Mouse (Mus musculus) cerebellum, adult 11 months (tissue): ENCODE measurements around the gene Casz1.

Experiments
- DNase-seq: peaks from one replicate; pipeline ENCODE4 v3.0.0; 2022

Casz1 gene

DNA sequence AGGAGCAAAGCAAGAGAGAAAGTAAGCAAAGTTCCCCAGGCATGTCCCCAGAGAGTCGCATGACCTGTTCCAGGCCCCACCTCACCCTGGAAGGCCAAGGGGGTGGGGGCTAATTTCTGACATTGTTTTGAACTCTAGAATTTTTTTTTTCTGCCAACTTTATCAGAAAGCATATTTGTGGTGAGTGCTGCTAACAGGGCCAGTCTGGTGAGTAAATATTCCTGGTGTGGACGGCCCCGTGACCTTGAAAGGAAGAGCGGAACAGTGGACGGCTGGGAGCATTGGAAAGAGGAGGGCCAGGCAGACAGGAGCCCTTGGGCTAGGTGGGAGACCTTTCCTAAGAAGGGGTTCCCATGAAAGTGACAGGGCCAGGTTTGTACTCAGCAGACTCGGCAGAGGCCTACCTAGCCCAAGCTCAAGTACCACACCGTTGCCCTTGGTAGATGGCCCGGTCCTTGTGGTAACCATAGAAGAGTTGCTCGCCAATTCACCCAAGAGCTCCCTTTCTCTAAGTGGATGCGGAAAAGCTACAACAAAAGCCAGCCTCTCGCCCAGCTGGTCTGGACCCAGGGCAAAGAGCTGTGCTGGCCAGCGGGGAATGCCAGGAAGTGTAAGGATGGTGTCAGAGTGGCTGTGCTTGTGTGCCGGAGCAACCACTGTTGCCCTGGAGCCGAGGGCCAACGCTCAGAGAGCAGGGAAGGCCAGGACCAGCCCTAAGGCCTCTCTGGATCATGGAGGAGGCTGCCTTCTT, 104.7 kb downstream of the Casz1 start:
- DNase-seq: no peak

DNA sequence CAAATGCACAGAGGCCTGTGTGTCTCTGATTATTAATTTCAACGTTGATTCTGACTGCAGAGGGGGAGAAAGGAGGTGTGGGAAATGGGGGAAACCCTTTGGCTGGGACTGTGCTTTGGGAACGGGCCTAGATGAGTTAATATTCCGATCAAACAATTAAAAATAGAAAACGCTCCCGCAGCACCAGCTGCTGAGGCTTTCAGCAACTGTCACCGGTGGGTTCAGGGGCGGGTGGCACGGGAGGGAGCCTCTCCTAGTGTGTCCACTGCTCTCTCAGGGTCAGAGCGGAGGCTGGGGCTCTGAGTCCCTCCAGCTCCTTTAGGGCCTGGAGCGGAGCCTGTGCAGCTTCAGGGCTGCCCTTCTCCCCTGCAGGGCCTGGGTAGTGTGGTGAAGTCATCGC, 105.3 kb downstream of the Casz1 start:
- DNase-seq: no peak

- no peak for DNase-seq
These were observed 107.9 kb downstream of the Casz1 start for GRCm38 (mm10) chr4:148912134-148912533.

GRCm38 (mm10) chr4:148912826-148913590, 108.8 kb downstream of the Casz1 start:
- DNase-seq: no peak

DNA sequence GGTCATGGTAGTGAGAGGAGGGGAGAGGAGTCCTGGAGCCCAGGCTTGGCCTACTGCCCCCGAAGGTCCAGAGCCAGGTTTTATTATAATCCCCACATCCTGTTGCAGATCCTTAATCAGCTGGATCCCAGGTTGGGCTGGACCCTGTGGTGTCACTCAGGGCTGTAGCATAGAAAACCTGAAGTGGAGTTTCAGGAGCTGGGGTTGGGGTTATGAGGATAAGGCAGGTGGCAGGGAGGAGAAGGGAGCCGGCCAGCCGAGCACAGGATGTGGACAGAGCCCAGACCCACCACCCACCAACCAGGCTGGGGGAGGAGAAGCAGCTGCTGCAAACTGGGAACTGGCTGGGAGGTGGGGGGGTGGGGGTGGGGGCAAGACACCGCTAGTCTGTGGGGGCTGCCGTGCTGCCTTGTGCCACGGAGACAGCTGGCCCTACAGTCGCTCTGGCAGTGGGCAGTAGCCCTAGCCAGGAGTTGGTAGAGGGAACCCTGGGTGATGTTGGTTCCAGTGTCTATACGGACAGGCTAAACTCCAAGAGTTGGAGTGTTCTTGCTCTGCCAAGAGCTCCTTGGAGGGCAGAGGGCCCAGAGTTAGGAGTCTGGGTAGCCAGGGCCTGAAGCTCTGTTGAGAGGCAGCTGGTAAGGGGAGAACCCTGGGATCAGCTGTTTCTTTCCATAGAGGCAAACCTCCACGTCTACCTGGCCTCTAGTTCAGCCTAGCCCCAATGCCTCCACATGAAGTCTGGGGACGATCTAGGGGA, 110.8 kb downstream of the Casz1 start:
- DNase-seq: no peak

- DNase-seq: no peak
These were observed 111.6 kb downstream of the Casz1 start for GRCm38 (mm10) chr4:148915849-148916248.

DNA sequence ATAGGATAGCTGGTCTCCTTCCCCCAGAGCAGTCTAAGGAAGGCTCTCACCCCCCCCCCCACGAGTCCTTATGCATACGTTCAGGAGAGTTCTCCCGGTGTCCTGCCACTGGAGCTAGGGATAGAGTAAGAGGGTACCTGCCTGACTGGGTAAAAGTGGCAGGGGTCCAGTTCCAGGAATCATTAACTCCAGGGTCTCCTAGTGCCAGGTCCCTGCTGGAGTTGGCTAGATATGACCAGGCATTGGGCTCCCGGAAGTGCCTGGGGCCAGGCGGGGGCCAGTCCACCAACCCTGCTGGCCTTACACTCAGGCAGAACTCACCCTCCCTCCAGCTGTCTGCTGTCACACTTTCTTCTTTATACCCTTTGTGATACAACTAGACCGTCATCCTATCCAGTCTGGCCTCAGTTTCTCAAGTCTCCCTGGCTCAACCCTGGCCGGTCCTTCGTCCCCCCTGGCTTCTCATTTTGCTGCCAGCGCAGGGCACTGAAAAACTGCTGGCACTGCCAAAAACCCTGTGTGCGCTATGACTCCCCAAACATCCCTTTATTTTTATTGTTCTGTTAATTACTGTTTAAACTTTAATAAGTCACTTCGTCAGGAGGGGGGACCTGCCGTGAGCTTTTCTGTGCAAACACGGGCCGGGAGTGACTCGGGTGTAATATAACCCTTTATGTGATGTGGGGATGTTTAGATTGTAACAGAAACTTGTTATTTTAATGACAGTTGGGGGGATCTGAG, 114.6 kb downstream of the Casz1 start:
- no peak for DNase-seq

GRCm38 (mm10) chr4:148920610-148921009, 116.4 kb downstream of the Casz1 start:
- DNase-seq: no peak

DNA sequence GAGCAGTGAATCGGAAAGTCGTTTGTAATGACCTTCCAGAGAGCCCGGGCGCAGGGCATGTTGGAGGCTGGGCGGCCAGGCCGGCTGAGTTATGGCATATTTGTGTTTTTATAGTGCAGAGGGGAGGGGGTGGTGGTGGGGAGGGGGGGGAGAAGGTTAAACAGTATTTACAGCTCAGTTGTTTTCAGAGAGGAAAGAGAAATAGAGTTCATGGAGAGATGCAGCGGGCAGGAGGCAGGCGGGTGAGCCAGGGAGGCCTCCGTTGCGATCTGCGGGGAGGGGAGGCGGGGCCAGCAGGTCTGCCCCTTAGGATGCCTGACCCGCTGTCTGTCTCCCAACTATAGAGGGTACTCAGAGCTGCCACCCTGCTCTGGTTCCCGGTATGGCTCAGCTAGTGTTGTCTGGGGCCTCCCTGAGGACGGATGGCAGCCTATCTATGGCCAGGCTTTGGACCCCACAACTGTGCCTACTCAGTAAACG, 118.0 kb downstream of the Casz1 start:
- no peak for DNase-seq

DNA sequence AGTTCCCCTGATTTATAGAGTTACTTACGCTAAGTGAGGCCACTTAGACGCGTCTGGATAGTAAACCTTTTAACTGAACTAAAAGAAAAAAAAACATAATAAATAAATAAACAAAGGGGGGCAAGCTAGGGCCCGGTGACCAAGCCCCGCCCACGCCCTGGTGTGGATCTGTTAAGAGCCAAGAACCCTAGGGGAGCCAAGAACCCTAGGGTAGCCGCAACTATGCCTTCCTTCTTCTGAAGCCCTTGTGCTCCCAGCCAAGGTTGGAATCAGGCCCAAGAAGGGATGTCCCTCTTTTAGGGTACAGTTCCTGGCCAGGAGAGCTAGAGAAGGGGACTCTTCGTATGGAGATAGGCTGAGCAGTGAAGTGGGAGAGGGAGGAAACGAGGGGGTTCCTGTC, 119.2 kb downstream of the Casz1 start:
- DNase-seq: no peak

- DNase-seq: no peak
These were observed 119.7 kb downstream of the Casz1 start for GRCm38 (mm10) chr4:148923976-148924375.

DNA sequence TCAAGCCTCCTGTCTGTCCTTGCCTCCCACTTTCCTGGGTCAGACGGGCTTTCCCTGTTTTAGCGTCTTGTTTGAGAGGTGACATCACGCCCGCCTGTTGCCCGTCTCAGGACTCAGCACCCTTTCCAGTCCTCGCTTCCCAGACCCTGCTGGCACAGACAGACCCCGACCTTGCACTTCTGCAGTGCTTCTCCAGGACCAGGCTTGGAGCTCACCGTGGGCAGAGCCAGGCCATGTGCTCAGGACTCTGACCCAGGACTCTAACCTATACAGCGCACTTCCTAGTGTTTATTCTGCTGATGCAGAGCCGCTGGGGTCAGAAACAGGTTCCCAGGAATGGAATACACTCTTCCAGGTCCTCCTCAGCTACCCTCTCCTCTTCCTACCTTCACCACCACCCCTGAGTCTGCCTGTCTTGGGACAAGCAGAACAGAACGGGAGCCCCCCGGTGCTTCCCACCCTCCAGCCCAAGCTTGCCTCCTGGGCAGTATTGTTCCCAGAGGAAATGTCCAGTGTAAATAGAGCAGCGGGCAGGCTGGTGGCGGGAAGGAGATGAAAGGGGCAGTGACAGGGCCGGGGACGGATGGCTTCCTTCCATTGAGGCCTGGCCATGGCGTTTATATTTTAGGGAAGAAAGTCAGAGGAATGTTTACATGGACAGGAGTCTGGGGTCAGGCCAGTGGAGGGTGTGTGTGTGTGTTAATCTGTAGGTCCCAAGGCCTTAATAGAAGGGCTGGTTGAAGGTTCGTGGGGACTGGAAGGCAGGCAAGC, 121.5 kb downstream of the Casz1 start:
- no peak for DNase-seq

DNA sequence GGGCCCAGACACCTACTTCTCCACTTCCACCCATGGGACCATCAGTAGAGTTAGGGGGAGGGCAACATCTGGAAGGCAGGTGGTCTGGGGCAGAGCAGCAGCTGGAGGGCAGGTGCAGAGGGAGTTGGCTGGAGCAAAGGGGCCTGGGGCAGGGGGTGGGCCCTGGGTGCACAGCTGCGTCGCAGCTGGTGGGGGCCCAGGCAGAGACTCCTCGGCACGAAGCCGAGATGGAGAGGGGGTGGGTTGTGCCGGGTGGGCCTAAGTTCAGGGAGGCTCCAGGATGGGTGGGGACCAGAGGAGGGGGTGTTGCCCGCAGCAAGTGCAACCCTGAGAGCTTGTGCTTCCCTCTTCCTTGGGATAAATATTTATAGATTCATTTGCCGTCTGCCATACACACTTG, 122.2 kb downstream of the Casz1 start:
- DNase-seq: no peak

DNA sequence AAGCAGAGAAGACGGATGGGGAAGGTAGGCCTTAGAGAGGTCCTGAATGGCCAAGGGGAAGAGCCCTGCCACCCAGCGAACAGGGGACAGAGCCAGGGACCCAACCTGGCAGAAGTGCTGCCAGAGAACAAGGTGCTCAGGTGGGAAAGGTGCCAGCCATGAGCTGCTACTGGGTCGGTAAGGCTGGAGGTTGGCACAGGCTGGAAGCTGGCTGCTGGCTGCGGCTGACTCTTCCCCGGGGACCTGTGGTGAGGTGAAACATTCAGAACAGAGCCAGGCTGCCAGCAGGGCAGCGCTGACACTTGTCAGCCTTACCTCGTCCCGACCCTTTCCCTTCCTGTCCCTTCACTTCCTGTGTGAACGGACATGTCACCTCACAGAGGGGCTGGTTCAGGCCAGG, 124.1 kb downstream of the Casz1 start:
- DNase-seq: no peak

- DNase-seq: no peak
These were observed 124.6 kb downstream of the Casz1 start for GRCm38 (mm10) chr4:148928876-148929275.

- no peak for DNase-seq
These were observed 126.5 kb downstream of the Casz1 start for GRCm38 (mm10) chr4:148930721-148931229.

DNA sequence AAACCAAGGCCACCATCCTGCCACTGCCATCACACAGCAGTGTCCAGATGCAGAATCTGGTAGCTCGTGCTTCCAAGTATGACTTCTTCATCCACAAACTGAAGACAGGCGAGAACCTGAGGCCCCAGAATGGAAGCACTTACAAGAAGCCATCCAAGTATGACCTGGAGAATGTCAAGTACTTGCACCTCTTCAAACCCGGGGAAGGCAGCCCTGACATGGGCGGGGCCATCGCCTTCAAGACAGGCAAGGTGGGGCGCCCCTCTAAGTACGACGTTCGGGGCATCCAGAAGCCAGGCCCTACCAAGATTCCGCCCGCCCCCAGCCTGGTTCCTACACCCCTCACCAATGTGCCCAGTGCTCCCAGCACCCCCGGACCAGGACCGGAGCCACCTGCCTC, 128.9 kb downstream of the Casz1 start:
- no peak for DNase-seq

DNA sequence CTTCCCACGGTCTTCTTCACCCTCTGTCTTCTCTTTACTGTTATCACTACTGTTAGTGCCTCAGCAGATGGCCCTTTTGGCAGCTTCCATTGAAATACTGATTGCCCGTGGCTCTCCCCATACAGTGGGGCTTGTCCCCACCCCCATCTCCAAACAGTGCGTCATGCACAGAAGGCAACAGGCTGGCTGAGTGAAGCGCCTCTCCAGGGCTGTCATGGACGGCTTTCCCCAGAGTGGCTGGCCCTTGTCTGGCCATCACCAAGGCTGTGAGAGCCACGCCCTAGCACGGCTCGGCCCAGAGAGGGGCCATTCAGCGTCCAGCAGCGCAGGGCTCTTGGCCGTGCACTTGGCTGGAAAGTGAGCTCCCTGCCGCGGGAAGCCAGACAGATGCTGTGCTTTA, 131.0 kb downstream of the Casz1 start:
- no peak for DNase-seq

DNA sequence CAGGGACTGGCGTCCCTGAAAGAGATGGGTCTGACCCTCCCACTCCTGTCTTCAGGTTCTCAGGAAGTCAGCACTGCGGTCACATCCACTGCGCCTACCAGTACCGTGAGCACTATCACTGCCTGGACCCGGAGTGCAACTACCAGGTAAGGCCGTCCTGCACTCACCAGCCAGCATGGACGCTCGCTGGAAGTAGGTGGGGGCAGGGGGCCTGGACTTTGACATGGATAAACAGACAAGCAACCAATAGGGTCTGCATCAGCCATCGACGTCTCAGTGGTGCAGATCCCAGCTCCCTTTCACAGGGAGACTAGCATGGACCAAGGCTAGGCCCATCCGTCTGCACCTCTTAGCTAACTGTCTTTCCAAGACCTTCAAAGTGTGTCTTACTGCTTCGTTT, 131.9 kb downstream of the Casz1 start:
- no peak for DNase-seq

- DNase-seq: no peak
These were observed 132.5 kb downstream of the Casz1 start for GRCm38 (mm10) chr4:148936727-148937126.

DNA sequence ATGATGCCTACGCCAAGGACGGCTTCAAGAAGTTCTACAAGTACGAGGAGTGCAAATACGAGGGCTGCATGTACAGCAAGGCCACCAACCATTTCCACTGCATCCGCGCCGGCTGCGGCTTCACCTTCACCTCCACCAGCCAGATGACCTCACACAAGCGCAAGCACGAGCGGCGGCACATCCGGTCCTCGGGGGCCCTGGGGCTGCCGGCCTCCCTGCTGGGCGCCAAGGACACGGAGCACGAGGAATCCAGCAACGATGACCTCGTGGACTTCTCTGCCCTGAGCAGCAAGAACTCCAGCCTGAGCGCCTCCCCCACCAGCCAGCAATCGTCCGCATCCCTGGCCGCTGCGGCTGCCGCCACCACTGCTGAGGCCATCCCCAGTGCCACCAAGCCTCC, 134.3 kb downstream of the Casz1 start:
- no peak for DNase-seq

DNA sequence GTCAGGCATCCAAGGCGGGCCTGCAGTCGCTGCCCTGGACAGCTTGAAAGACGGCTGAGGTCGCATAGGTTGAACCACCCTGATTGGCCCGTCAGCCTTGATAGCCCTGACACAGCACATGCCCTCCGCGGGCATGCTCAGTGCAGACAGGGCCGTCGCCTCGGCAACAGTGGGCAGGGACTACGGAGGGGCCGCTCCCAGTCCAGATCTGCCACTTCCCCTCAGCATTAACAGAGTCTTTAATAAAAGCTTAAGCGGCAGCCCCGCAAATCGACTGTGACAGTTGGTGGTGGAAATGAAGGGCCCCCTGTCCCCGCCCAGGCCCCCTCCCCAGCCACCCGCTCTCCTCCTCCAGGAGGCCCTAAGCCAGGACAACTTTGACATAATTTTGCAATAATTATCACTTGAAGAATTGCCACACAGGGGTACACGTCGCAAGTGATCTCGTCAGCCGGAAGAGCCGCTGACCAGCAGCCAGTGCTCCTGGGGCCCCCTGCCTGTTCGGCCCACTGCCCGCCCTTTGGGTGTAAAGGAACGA, 136.5 kb downstream of the Casz1 start:
- no peak for DNase-seq
